Mouse (Mus musculus) mesoderm, embryonic 11.5 days (tissue): ENCODE measurements around the gene Gtpbp3.

ENCODE experiments used
- DNase-seq: peaks from one replicate; pipeline ENCODE4 v3.0.0-alpha.2; 2012; ENCODE audit warnings: low read depth, low spot score

Gene Gtpbp3

DNA sequence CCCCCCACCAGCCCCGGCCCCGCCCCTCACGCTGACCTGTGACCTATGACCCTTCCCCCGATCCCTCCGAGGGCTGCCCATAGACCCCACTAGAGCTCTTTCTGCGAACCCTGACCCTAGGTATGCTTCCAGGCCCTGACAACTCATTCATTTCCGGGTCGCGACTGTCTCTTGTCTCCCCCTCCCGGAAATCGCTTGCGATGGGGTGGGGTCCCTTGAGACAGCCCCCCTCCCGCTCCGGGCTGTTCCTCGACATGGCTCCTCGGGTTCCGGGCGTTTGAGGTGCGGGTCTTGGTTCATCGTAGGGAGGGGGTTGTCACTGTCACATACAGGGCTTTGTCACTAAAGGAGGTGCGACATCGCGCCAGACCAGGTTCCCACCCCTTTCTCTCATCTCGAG, 18.5 kb upstream of the Gtpbp3 start:
- DNase-seq = peak; percentile 59

DNA sequence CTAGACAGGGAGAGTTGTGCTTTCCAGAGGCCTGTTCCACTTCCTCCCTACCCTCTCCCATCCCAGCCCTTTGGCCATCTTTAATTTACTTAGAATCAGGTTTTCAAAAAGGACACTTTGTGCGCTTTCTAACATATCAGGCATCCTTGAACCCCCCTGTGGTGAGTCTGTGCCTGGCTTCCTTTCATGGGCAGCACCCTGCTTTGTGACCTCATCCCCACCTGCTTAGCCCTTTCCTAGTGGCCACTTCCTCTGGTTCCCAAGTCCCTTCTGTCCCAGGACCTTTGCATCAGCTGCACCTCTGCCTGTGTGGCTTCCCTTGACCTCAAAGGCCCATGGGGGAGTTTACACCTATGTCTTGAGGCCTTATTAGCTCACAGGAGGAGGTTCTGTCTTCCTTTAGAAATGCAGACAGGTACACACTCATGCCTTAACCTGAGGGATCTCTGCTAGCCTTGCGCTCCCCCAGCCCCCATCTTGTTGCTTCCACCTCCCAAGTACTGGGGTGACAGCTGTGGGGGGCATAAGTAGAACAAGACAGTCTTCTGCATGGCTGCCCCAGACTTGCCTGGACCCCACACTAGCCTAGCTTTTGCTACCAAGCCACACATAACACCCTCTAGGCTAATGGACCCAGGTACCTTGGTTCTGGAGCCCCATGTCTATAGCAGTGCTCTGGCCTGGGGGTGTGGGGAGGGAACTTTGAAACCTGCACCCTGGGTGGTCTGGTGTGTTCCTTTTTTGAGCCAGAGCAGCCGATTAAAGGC, 17.6 kb upstream of the Gtpbp3 start:
- no peak for DNase-seq

DNA sequence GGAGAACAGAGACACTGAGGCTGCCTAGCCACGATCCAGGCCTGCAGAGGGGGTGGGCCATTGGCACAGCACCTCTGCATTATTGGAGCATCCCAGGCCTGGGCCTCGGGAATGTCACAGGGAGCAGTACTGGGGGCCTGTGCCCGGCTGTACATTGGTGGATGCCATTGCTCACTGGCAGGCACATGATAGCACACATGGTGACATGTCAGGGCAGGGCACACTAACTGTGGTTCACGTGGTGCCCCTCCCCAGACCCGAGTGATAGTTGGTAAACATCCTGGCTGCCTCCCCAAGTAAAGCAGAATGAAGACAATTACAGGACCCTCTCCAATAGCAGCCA, 17.0 kb upstream of the Gtpbp3 start:
- no peak for DNase-seq

DNA sequence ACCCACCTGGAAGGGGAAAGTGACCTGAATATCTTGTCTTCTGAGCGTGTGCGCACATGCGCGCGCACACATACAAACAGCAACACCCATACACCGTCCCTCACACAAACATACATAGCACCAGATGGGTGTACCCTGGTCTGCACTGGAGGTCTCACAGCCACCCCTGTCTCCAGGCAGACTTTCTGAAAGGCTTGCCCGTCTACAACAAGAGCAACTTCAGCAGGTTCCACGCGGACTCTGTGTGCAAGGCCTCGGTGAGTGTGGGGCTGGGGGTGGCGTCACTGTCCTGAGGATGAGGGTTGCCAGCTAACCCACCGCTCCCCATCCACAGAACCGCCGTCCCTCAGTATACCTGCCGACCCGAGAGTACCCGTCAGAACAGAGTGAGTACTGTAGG, 16.0 kb upstream of the Gtpbp3 start:
- no peak for DNase-seq

DNA sequence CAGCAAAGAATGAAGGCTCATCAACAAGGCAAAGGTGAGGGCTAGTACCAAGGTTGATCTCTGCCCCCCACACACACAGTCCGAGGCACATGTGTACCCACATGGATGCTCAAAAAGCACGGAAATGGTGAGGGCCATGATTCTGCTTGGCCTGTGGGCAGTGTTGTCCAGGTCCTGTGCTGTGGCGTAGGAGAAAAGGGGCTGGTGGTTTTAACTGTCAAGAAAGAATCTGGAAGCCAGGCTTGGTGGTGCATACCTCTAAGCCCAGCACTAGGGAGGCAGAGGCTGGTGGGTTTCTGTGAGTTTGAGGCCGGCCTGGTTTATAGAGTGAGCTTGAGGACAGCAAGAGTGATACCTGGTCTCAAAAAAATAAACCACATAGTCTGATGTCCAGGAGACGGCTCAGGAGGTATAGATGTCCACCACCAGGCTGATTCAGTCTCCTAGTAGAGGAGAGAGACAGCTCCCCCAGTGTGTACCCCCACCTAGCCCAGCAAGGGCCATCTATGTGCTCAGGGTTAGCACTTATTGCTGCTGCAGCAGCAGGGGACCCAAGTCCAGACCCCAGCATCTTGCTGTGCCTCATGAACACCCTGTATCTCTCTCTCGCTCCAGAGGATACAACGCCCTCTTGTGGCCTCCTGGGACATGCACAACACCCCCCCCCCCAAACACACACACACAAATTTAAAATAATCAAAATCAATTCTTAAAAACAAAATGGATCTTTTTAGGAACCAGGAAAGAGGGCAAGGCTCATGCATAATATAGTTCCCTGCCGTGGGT, 15.1 kb upstream of the Gtpbp3 start:
- no peak for DNase-seq

DNA sequence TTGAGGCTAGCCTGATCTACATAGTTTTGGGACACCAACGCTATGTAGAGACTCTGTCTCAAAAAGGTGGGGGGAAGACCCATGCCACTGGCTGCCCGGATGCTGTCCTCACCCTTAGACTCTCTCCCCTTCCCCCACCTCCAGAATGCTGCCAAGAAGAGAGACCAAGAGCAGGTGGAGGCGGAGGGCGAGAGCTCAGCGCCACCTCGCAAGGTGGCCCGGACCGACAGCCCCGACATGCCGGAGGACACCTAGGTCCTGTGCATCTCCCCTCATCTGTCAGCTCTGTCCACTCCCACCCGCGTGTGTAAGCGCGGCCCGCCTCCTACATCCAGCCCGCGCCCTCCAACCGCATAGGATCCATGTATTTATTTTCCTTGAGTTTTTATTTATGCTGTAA, 13.6 kb upstream of the Gtpbp3 start:
- DNase-seq = no peak

DNA sequence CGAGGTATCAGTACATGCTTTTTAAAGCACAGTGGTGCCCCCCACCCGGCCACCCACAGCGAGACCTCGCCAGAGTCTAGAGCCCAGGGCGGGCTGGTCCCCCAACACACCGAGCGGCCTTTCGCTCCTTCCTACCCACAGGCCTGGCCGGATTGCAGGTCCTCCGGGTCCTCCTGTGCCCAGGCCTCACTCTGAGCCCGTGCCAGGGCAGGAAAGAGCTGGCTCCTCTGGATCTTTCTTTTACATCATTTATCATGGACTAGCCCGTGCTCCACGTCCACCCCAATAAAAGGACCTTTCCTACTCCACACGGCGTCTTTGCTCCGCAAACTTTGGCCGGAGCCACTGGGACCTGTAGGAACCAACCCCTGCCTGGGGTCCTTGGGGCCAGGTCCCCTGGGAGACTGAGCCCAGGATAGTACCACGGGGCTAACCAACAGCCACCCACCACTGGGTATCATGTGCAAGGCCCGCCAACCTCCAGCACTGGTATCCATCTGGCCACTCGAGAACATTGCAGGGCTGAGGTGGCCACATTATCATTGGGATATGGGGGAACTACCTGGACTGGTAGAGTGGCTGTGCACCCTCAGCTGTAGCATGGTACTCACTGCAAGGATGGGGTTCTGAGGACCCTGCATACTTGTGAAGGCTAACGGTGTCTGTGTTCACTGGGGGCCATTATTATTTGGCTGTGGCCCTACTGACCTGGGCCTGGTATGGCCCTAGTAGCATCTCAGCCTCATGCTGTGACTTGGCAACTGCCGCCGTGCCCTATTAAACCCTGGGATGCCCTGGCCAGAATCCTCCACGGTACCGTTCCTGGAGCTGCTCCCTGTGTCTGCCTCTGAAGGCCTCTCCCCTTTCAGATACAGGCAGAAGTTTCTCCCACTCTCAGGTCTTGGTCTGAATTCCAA, 12.9 kb upstream of the Gtpbp3 start:
- DNase-seq = no peak

DNA sequence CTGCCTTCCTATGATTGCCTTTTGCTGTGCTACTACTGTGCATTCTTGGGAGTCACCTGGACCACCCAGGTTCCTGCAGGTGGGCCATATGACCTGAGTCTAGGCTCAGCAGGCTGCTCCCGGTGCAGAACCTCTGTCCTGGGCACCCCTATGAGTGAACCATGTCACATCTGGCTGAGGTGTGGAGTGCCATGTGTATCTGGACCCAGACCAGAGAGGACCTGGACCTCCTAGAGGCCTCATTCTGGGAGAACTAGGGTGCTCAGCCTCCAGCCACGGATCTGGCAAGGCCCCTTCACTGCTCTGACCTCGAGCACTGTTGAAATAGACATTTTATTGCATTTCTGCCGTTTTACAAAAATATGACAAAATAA, 12.2 kb upstream of the Gtpbp3 start:
- DNase-seq = no peak

DNA sequence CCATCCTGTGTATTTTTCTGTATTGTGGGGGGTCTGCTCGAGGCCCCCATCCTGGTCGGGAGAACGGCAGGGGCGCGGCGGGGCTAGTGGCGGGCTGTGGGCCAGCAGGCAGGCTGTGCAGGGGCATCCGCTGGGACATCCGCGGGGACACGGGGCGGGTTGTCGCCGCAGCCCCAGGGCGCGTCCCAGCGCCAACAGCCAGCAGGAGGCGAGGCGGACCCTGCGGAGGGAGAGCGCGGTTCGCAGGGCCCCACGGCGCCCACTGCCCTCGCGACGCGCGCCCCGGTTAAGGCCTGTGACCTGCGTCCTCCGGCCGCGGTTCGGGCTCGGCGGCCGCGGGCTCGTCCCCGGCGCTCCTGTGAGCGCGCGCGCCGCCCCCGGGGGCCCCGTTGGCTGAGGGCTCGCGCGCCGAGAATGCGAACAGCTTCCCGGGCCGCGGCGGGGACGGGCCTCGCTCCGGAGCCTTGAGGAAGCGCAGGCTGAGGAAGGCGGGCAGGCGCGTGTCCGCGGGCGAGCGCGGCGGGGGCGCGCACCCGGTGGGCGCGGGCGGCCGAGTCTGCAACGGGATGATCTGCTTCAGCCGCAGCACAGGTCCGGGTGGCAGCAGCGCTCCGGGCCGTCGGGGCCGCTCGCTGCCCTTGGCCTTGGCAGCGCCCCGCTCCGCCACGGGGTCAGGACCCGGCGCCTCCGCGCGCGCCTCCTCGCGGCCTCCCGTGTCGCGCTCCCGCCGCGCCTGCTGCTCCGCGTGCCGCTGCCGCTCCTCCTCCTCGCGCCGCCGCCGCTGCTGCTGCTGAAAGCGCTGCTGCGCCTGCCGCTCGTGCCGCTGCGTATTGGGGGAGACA, 11.6 kb upstream of the Gtpbp3 start:
- peak; percentile 76 for DNase-seq

DNA sequence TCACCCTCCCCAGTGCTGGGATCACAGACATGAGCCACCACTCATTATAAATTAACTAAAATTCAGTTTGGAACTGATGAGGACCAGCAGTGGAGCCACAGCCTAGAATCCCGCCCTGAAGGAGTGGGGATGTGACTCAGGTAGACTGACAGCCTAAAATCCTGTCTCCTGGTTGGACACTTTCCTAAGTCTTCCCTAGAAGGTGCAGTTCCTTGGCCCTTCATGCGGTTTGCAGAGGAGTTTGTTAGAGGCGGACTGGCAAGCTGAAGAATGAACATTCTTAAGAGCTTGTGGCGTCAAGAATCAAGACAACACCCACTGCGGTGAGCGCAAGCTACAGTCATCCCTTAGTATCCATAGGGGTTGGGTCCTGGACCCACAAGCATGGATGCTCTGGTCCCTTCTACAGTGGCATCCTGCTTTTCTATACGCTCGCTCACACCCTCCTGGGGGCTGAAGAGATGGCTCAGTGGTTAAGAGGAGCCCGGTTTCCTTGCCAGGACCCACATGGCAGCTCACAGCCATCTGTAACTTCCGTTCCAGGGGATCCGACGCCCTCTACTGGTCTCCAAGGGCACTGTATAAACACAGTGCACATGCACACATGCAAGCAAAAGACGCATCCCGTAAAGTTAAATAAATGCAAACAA, 10.6 kb upstream of the Gtpbp3 start:
- peak; percentile 65 for DNase-seq

DNA sequence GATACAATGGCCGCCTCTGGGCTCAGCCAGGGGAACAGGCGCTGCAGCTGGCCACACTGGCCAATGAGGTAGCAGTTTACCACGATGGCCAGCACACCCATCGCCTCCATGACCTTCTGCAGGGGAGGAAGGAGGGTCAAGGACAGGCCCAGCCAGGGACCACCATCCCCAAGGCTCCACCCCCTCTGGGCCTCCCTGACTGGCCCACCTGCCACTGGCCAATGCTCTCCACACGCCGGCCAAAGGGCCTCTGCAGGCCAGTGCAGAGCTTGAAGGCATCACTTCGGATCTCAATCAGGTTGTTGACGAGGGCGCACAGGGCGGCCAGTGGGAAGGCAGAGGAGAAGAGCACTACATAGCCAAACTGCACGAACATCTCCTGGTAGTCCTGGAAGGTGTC, 9.0 kb upstream of the Gtpbp3 start:
- DNase-seq = no peak

DNA sequence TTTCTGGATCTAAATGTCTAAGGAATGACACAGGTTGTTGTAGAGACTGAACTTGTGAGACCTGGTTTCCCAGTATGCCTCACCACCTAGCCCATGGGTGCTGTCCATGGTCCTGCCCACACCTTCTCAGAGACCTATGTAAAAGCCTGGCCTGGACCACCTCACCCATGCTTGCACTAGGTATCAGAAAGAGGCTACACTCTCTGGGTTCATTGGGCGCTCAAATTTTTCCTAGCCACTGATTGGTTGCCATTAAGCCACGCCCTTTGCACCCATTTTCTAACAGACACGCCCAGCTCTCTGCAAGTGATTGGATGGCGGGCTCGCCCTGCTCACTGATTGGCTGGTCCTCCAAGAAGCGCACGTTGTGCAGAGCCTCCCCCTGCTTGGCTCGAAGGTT, 4.0 kb upstream of the Gtpbp3 start:
- peak; percentile 77 for DNase-seq

DNA sequence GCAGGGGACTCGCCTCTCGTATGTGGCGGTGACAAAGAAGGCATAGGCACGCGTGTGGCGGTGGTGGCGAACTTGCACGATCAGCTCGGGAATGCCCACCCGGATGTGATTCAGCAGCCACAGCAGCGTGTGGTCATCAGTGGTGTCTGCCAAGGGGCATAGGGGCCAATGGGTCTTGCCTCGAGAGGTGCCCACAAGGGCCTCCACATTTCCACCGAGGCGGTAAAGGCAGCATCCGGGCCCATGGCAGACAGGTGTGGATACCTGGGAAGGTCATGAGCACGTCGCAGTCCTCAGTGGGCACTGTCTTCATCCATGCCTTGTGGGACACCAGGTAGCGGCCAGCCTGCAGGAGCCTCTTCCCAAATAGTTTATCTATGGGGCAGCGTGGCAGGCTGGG, 3.2 kb upstream of the Gtpbp3 start:
- no peak for DNase-seq

DNA sequence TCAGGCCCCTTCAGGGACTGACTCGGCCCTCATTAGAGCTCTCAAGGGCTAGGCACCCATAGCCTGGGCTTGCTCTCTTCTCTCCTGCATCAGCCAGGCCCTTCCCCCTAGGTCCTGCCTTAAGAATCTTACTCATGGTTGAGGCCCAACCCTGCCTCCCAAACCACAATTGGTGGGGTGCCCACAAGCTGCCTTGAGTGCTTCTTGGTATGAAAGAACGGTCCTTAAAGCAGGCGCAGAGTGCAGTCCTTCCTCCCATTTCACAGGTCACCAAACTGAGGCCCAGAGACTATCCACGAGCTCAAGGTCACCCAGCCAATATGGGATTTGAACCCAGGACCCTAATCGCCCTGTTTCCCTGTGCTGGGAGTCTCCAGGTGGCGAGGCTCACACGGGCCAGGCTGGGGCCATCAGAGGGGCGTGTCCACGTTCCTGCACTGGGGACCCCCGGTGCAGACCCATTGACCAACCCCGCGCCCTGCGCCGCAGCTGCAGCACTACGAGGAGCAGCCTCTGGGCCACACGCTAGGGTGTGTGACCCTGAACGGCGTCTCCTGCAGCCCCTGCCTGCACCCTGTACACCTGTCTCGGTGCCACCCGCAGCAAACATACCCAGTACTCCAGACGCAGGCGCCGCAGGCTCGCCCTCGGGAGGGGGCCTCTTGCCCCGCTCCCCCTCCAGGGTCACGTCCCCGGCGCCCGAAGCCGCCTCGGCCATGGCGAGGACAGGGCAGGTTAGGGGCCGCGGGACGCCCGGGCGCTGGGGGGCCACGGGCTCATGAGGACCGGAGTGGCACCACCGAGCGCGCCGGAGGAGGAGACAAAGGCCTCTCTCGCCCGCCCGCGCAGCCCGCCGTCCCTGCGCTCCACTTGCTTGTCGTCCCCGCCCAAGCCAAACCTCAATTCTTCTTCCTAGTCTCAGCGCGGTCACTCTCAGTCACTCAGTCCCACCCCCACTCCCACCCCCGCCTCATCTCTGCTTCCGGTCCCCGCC, 2.5 kb upstream of the Gtpbp3 start, which contains the start of gene Ano8:
TSS of gene Ano8 (minus strand) at position 822 of the 994 bp plus-strand sequence.
- peak; percentile 84 for DNase-seq

DNA sequence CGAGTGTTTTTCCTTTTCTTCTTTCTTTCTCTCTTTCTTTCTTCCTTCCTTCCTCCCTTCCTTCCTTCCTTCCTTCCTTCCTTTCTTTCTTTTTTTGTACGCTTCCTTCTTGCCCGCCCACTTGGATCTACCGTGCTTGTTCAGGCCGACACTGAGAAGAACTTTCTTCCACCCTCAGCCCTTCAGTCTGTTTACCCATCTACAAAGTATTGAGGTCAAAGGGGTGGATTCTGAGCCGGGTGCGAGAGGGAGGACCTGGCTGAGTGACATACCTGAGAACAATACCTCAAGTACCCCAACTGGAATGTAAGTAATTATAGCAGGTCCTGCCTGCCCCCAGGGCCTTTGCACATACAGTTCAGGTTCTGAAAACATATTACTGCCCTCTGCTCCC, 1.8 kb upstream of the Gtpbp3 start:
- no peak for DNase-seq

DNA sequence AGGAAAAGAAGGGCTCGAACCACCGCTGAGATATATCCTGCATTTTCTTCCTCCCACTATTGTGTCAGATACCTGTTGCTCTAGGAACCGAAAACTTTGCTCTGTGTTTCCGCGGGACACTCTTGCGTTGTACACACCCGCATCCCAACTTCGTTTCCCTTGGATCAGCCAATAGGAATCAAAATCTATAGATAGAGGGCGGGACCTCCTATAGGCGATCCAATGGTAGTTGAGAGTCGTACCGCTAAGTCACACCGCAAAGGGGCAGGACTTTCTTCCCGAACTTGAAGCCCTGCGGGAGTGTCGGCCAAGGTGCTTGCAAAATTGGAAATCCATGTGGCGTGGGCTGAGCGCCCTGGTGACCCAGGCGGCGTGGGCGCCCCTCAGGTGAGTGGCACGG, 551 bp downstream of the Gtpbp3 start:
- DNase-seq = peak; percentile 96

DNA sequence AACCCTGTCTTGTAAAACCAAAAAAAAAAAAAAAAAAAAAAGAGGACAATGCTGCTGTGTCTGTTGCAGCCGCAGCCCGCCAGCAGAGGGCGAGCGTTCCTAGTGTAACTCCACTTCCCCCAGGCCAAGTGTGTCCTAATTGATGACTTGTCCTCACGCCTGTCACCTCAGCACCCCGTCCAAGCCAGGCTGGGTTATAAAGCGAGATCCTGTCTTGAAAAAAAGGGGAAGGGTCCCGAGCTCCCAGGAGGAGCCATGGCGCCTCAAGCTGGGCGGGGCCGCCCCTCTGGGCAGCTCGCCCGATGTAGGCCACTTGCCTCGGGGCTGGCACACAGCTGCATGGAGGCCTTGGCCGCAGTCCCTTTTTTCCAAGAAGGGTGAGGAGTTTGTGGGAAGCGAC, 7.1 kb downstream of the Gtpbp3 start:
- peak; percentile 84 for DNase-seq

DNA sequence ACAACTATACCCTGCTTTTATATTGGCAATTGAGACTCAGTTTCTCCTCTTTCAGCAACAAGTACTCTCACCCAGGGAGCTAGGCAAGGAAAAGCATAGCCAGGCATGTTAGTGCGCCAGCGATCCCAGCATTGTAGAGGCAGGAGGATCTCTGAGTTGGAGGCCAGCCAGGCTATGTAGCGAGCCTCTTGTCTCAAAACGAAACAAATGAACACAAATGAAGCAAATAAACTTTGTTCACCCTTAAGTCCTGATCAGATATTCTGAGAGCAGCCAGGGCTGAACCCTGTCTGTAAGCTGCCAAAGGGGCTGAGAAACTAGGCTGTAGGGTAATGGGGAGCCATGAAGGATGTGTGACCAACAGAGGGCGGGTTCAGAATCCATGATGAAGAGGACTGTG, 7.9 kb downstream of the Gtpbp3 start:
- no peak for DNase-seq

DNA sequence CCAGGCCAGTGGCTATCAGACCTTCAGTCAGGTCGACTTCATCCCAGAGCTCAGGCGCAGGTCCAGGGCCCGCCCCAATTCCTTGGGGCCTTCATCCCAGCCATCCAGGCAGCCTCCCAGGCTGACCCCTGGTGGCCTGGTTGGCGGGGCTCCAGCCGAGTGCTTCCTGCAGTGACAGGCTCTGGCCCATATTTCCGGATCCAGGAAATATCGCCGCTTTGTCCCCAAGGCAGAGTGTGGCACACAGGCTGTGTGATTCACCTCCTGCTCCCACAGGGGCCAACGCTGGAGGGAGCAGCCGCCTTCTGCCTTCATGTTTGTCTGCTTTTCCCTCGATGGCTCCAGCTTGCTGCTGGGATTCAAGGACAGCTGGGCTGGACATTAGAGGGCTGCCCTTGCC, 8.6 kb downstream of the Gtpbp3 start:
- peak; percentile 47 for DNase-seq
